Mouse (Mus musculus): ENCODE data around the gene Grk2.

Grk2 gene

GRCm38 (mm10) chr19:4303640-4303995 lies 2.4 kb downstream of the Grk2 start:
- no peak for DNase-seq (ENCODE audit: low read depth, low spot score)

DNA sequence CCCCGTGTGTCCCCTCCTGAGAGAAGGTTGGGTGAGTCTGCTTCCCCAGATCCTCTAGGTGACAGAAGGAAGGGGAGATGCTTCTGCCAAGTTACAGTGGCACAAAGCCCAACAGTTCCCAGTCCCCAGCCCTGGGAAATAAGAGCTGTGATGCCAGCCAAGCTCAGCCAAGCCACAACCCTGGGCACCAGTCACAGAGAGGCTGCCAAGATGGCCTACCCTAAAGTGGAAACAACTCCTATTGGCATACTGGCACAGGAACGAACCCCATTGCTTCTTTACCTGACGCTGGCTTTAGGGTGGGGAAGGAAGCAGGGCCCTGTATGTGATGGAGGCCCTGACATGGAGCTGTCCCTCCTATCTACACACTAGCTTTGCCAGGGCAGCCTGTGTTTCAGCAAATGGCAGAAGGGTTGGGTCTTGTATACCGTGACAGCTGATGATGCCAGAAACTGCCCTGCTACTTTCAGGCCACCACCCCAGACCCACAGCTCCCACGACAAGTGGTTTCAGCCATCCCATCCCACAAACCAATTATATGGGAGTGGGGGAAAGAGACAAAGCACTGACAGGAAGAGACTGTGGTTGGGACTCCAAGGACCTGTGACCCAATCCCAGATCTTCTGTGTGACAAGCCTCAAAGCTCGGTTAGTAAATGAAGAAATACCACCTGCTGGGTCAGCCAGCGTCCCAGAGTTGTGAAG lies 2.9 kb downstream of the Grk2 start:
- no peak for DNase-seq (ENCODE audit: low read depth, low spot score)

- no peak for DNase-seq (ENCODE audit: low read depth, low spot score)
Observed at GRCm38 (mm10) chr19:4301735-4302651, 4.0 kb downstream of the Grk2 start.

DNA sequence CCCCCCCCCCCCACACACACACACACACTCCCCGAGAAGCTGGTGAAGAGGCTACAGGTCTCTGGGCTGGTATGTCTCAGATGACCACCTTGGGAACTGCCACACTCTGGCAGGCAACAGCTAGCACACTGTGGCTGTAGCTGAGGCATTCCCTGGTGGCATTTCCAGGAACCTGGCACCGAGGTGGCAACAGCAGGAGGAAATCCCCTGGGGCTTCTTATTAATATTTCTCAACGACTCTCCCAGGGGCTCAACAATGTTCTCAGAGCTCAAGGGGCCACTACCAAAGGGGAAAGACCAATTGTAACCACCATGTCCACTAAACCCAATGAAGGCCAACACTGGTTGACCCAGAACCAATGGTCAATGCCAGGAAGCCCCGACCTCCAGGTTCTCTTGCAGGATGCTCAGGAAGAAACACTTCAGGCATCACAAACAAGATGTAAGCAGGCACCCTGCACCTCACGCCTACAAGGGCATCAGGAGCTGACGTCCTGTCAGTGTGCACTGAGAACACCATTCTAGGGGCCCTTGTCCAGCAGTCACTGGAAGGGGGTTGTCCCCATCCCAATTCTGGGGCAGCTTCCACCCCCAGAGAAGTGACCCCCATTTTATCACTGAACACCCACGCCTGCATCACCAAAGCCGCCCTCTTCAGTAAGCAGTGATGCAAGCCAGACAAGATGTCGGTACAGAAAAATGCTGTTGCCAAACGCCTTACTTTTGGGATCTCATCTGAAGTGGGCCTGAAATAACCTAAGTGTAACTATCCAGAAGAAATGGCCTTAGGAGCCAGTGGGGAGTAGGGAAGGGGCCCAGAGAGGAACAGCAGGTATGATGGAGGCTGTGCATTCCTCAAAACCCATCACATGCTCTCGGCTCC lies 4.9 kb downstream of the Grk2 start:
- DNase-seq (ENCODE audit: low read depth, low spot score): no peak

DNA sequence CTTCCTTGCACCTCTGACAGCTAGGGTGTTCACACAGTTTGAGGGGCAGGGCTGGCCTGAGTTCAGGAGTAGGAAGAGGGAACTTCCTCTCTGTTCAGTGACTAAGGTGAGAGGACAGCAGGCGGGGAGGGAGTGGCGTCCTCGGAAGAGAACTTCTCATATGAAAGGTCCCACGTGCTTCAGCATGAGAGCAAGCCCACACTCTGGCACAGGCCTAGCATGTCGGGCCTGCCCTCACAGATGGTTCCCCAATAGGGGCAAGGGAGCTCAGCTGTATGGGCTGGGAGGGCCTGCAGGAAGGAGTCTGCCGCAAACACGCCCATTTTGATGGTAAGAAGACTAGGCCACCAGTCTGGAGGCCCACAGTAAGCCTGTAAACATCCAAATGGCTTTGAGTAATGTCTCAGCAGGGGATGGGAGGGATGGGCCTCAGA lies 5.7 kb downstream of the Grk2 start:
- DNase-seq (ENCODE audit: low read depth, low spot score): no peak

GRCm38 (mm10) chr19:4299574-4300270 lies 6.3 kb downstream of the Grk2 start:
- DNase-seq (ENCODE audit: low read depth, low spot score): no peak

DNA sequence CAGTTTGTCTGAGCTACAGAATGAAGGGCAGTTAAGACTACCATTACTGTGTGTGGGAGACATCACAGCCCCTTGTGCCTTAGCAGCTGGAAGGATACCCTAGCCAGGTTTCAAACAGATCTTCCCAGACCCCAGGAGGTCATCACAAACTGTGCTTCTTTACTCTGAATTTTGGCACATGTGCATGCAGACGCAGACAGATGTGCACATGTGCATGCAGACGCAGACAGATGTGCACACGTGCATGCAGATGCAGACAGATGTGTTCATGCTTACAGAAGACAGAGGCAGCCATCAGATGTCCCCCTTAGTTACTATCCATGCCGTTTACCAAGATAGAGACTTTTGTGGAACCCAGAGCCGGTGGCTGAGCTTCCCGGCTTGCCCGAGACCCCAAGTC lies 6.9 kb downstream of the Grk2 start:
- no peak for DNase-seq (ENCODE audit: low read depth, low spot score)

GRCm38 (mm10) chr19:4298322-4299121 lies 7.5 kb downstream of the Grk2 start:
- DNase-seq (ENCODE audit: low read depth, low spot score): no peak

- DNase-seq (ENCODE audit: low read depth, low spot score): no peak
Observed at GRCm38 (mm10) chr19:4297851-4298250, 8.2 kb downstream of the Grk2 start.

DNA sequence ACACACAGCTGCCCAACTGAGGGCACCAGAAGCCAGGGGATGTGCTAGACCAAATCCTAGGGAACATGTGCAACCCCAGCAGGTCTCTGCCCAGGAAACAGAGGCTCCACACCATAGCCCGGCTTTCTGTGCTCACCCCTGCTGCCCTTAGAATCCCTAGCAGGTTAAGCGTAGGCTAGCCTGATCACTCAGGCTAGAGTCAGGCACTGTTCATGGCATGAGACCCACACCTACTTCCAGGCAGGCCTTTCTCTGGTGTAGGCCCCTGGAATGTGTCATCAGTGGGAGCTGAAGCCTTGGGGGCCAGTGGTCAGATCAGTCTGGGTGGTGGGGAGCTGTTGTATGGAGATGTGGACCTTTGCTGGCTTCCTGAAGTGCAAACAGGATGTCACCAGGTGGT lies 9.4 kb downstream of the Grk2 start:
- DNase-seq (ENCODE audit: low read depth, low spot score): no peak

DNA sequence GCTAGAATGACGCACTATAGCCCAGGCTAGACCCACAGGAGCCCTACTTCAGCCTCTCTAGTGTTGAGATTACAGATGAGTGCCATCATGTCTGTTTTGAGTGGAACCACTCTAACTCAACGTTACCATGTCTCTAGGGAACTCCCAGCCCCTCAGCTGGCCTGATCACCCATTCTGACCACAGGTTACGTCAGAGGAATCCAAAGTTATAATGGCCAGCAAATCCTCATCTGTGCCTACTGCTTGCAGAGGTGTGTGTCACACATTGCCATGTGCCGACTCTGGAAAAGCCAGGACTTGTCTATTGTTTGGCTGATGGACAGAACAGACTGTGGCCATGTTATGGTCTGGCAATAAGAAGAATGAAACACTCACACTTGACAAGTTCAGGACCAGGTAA lies 10.6 kb downstream of the Grk2 start:
- no peak for DNase-seq (ENCODE audit: low read depth, low spot score)

DNA sequence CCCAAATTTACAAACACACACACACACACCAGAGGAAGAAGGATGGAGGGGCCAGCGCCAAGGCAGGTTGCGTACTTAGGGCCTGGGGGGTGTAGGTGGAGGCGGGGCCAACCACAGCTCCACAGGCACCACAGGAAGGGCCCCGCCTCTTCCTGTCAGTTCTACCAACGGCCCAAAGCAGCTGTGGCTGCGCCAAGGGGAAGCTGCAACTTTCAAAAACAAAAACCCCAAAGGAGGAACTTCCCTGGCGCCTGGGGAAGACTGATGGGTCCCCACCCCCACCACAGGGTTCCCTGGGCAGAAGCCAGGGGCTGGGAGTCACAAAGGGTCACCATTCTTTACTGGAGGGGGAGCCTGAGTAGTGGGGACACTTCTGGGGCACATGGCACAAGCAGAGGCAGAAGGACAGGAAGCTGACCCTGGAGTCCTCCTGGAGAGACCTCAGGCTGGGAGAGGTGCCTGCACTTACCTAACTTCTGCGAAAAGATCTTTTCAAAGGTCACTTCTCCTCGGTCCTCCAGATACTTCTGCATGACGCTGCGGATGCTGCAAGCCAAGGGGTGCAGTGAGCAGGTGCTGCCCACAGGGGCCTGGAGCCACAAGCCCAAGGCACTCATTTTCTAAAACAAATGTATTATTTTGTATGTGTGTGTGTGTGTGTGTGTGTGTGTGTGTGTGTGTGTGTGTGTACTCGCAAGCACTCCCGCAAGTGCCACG lies 11.5 kb downstream of the Grk2 start:
- DNase-seq (ENCODE audit: low read depth, low spot score): no peak

DNA sequence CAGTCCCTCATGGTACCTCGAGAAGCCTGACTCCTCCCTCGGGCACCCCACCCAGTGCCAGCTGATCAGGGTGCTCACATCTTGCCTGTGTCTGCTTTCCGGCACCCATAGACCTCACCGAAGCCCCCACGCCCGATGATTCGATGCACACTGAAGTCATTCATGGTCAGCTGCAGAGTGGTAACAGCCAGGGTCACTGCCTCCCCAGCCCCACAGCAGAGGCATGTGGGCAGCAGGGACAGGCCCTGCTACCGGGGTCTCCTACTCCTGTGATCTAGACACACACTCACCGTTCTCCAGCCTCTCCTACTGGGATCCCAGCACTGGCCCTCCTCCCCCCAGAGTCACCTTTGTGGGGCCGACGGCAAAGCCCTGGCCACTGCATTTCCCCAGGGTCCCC lies 14.9 kb downstream of the Grk2 start:
- DNase-seq (ENCODE audit: low read depth, low spot score): no peak

DNA sequence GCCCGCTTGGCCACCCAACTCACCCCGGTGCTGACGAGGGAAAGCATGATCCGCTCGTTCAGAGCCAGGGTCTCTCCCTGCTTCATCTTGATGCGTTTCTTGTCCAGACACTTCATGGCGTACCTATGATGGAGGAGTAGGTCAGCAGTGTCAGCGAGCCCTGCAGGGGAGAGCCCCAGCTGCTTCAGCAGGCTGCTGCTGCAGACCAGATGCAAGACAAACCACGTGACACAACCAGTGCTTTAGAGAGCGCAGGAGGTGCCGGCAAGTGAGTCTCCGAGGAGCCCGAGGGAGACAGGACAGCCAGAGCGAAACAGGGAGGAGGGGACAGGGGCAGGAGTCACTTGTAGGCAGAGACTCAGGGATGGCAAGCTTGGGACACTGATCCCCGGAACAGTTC lies 15.3 kb downstream of the Grk2 start:
- no peak for DNase-seq (ENCODE audit: low read depth, low spot score)

DNA sequence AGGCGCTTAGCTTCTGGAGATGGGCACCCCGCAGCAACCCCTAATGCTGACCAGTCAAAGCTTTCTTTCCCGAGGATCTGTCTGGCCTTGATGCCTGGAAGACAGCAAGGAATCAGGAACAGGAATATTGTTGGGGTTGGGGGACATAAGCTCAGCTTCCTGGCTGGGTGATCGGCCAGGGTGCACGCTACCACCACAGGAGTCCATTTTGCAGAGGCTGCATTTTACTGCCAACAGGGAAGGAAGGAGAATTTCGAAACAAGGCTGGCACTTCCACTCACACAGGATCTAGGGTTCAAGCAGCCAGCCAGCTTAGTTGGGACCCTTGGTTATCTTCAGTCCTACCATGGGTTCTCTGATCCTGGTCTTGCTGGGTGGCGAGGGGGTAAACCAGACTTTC lies 22.4 kb downstream of the Grk2 start:
- DNase-seq (ENCODE audit: low read depth, low spot score): no peak

- DNase-seq (ENCODE audit: low read depth, low spot score): peak; percentile 84
Observed at GRCm38 (mm10) chr19:4282898-4283553, 23.0 kb downstream of the Grk2 start, which contains the start of gene Ankrd13d. Ankrd13d (minus strand) TSS chr19:4283137.

GRCm38 (mm10) chr19:4280425-4280824 lies 25.6 kb downstream of the Grk2 start:
- DNase-seq (ENCODE audit: low read depth, low spot score): no peak

DNA sequence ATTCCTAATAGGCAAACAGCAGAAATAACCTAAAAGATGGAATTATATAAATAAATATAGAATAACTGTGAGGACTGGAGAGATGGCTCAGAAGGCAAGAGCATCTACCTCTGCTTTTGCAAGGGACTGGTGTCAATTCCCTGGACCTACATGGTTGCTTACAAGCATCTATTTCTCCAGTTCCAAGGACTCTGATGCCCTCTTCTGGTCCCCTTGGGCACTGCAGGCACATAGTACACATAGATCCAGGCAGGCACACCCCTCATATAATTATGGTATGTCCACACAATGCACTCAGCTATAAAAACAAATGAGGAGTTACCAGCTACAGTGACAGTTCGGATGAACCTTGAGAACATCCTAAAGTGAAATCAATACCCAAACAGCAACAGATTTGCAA lies 26.5 kb downstream of the Grk2 start:
- peak; percentile 61 for DNase-seq (ENCODE audit: low read depth, low spot score)

DNA sequence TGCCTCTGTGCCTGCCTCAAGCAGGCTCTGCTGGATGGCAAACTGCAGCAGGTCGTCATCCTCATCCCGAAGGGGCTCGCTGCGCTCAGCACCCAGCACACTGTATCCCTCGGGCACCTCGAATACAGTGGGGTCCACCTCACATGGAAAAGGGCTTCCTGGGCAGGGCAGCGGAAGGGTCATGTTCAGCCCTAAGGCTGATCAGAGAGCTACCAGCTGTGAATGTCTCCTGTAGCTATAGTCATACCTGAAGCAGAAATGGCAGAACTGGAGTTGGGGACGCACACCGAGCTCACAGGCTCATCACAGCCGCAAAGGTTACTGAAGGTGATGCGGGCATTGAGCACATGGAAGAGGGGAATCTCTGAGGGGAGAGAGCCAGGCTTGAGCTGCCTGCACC lies 35.0 kb downstream of the Grk2 start:
- no peak for DNase-seq (ENCODE audit: low read depth, low spot score)
